Mouse (Mus musculus) small intestine, adult 2 months (tissue): ENCODE data around the gene Kctd8. TPM values are rescaled to one million over a fixed set of nuclear protein-coding genes. Genes with fewer than 3 reads are reported as not detected.
A peak's percentile ranks its signal among the peaks of the same experiment; 100 is the strongest.

Source experiments
- H3K27ac ChIP-seq: fragments of 200-500 bp; 2 replicates; pipeline ENCODE4 v1.5.1; 2012; ENCODE audit warnings: low read depth, low read length, control low read depth, inconsistent platforms; ENCODE audit not compliant: insufficient read depth
- H3K27me3 ChIP-seq: fragments of 200-500 bp; 2 replicates; pipeline ENCODE4 v1.6.1; 2012; ENCODE audit warnings: mild to moderate bottlenecking, moderate library complexity, low read length, inconsistent platforms; ENCODE audit not compliant: control insufficient read depth, insufficient read depth
- H3K36me3 ChIP-seq: fragments of 200-500 bp; 2 replicates; pipeline ENCODE4 v1.6.1; 2012; ENCODE audit warnings: mild to moderate bottlenecking, low read length, control low read depth, inconsistent platforms; ENCODE audit not compliant: control insufficient read depth, insufficient read depth
- H3K4me1 ChIP-seq: fragments of 200-500 bp; 2 replicates; pipeline ENCODE4 v1.6.1; 2012; ENCODE audit warnings: low read length, inconsistent platforms, mixed read lengths; ENCODE audit not compliant: control insufficient read depth, insufficient read depth, insufficient read length
- H3K4me3 ChIP-seq: fragments of 200-500 bp; 2 replicates; pipeline ENCODE4 v1.5.1; 2012; ENCODE audit warnings: low read depth, mild to moderate bottlenecking, control low read depth, inconsistent platforms, low read length, moderate library complexity
- CTCF ChIP-seq: fragments of 200-500 bp; IDR thresholded peaks from 2 replicates; pipeline ENCODE4 v1.5.1; 2012; ENCODE audit warnings: low read depth, mild to moderate bottlenecking, control low read depth, inconsistent platforms, low read length, moderate library complexity, mixed read lengths; ENCODE audit not compliant: insufficient replicate concordance, insufficient read length; ENCODE audit errors: extremely low read depth
- POLR2A ChIP-seq: fragments of 200-500 bp; IDR thresholded peaks from 2 replicates; pipeline ENCODE4 v1.6.1; 2012; ENCODE audit warnings: low read depth, mild to moderate bottlenecking, control low read depth, inconsistent platforms, low read length, moderate library complexity
- WGBS: fragments of 180-500 bp; shearing (Covaris S2); methylation state at CpG from one replicate; pipeline ENCODE4 v1.1.7; 2018; 5-methylcytosine and 5-hydroxymethylcytosine counted together
- polyA plus RNA-seq: library from polyadenylated mRNA; depleted of rRNA; stranded (reverse); fragments of >200 nt; gene quantifications from 2 replicates; pipeline ENCODE4 v1.2.3, GENCODE M21; 2012; rRNA removed

The Kctd8 gene
- polyA plus RNA-seq, result 0.27 TPM in 1 of 2 replicates, not detected in the other

DNA sequence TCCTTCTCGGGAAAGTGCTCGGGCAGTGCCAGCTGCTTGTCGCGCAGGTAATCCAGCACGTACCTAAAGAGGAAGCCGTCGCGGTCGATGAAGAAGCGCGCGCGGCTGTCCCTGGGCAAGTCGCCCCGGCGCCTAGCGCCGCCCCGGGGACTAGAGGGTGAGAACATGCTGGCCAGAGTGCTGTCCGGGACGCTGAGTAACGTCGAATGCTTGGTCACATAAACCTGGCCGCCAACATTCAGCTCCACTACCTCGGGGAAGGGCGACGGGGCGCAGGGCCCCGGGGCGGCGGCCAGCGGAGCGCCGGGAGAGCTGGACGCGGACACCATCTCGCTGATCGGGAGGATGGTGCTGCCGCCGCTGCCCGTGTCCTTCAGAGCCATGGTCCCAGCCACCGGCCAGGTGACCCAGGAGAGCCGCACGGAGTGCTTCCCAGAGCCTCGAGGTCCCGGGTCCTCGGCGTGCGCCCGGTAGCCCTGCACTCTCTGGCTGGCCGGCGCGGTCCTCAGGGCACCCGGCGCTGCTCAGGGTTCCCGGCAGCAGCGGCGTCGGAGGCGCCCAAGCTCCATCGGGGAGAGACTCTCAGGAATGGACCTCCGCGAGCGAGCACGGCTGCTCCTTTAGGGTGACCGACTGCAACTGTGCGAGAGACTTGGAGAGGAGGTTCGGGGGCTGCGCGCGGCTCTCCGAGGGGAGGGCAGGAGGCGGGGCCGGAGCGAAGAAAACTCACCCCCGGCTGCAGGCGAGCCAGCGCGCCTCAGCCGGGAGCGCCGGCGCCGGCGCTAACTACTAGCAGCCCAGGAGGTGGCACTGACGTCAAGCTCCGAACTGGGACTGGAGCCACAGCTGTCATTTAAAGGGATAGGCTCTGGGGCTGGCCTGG, at the start of gene Kctd8:
Gene Kctd8 (minus strand): TSS at position 761 of the 883 bp plus-strand sequence.
- Histone ChIP-seq H3K27me3 (no peaks in the 10 kb centered on the region; the same call in 1 of the 2 replicates), H3K36me3 (no peaks in the 10 kb centered on the region), H3K27ac (no peak within 1 kb of the TSS), H3K4me3 (peak within 1 kb of the TSS; percentile 4), H3K4me1 (no peaks in the 10 kb centered on the region)
- WGBS, result 1% methylated on average over 87 of the region's 87 CpGs
- TF ChIP-seq POLR2A, result no peak
- TF ChIP-seq CTCF, result no peak

DNA sequence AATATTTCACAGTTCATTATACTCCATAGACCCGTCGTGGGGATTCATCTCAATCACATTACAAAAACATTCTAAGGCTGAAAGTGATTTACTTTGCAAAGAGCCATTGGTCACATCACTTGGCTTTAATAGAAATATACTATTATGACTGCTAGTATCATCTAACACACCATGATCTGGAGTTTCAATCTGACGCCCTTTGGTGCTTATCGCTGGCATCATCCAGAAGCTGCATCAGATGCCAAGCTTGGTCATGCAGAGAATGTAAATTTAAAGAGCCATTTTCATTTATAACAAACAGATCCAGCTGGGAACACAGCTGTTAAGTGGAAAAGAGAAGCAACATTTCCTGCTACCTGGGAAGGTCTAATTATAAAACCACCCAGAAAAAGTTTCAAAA, 37.6 kb upstream of the Kctd8 start:
- no peak for TF ChIP-seq CTCF
- no peak for TF ChIP-seq POLR2A
- Histone ChIP-seq H3K4me1 (no peaks in the 10 kb centered on the region), H3K27ac (no peak overlapping the region), H3K27me3 (no peaks in the 10 kb centered on the region), H3K4me3 (no peak overlapping the region), H3K36me3 (no peaks in the 10 kb centered on the region)
- 88% methylated on average over 4 of the region's 4 CpGs for WGBS

DNA sequence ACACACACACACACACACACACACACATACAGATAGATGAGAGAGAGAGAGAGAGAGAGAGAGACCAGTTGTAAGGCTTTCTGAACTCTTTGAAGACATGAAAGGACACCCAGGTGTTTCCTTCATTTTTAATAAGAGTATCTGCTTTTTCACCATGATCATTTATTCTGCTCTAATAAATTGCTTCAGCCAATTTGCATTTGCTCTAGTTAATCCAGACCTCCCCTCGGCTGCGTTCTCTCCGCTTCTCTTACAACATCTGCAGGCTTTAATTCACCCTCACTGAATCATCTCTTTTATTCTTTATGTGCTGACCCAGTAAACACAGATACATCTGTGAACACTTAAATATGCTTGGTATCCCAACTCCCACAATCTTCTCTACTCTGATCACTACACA, 9.1 kb upstream of the Kctd8 start:
- no peaks in the 10 kb centered on the region for H3K36me3 ChIP-seq
- no peak for TF ChIP-seq POLR2A
- no peak overlapping the region for H3K4me3 ChIP-seq
- no peak overlapping the region for H3K27ac ChIP-seq
- WGBS, result 81% methylated on average over 3 of the region's 3 CpGs
- H3K4me1 ChIP-seq, result no peaks in the 10 kb centered on the region
- no peaks in the 10 kb centered on the region for H3K27me3 ChIP-seq

DNA sequence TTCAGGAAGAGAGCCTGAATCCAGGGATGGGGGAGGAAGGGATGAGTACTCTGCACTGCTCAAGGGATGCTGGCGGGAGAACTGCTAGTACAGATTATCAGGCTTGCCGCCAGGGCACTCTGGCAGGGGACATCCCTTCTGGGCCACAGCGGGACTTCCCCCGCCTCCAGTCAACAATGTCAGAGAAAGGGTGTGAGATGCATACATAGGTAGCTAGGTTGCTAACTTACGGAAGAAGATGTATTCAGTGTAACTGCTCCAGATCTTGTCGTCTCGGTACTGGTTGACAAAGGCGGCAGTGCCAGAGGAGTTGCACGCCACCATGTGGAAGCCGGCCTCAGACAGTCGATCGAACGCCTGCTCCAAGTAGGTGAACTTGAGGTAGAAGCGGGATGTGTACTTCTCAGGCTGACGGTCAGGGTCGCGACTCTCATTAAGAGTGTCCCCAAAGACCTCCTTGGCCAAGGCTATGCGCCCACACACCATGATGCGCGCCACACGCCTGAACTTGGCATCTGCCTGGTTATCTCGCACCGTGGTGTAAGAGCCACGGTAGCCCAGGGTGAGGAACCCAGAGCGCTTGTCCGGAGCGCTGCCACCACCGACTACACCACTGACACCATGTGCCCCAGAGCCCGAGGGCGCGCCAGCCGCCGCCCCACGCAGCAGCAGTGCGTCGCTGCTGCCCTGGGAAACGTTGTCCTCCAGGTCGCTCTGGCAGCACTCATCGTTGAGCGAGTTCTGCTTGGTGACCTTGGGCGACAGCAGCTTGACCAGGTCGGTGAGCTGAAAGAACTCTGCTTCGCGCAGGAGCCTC, 1.2 kb downstream of the Kctd8 start:
- no peak for TF ChIP-seq POLR2A
- TF ChIP-seq CTCF, result no peak
- WGBS, result 4% methylated on average over 44 of the region's 44 CpGs
- Histone ChIP-seq H3K27ac (no peak overlapping the region), H3K4me1 (no peaks in the 10 kb centered on the region), H3K27me3 (no peaks in the 10 kb centered on the region; the same call in 1 of the 2 replicates), H3K4me3 (peak overlapping the region; percentile 4), H3K36me3 (no peaks in the 10 kb centered on the region)

DNA sequence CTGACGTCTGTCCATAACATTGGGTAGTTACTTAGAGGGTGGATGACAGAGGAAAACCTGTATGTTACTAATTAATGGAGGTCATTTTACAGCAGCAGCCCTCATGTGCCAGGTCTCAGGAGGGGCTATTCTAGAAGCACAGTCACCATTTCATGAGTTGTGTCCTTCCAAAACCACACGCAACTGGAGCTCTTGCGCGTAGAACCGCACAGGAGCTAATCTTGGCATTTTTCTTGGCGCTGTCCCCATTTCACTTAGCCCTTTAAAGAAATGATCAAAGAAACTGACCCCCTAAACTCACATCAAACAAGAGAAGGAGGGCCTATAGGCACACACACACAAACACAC, 1.9 kb downstream of the Kctd8 start:
- 70% methylated on average over 6 of the region's 6 CpGs for WGBS
- no peak overlapping the region for H3K27ac ChIP-seq
- H3K36me3 ChIP-seq, result no peaks in the 10 kb centered on the region
- no peak overlapping the region for H3K4me3 ChIP-seq
- no peaks in the 10 kb centered on the region; the same call in 1 of the 2 replicates for H3K27me3 ChIP-seq
- no peak for TF ChIP-seq CTCF
- TF ChIP-seq POLR2A, result no peak
- no peaks in the 10 kb centered on the region for H3K4me1 ChIP-seq

DNA sequence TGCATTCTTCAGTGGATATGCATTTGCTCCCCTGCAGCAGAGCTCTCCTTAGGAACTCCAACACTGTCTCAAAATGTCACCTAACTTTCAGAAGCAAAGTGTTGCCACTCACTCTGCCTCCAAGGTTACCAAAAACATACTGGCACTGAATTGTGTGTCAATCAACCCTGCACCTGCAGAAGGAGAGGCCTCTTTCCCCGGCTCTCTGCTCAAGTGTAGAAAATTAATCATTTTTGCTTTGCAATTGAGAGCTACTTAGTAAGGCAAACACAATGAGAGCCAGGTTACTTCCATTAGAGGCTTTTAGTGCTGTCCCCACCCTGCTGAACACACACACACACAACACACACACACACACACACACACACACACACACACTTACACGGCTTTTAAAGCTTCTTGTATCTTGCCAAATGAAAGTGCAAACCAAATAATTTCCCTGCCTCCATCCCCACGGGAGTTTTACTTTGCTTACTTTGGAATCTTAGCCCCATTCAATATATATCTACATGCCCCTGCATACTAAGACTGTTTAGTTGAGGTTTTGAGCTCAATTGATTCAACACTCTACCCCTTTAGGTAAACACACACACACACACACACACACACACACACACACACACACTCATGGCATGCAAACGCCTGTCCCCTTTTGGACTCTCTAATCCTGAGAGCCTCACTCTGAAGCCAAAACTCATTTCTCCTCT, 2.4 kb downstream of the Kctd8 start:
- no peak overlapping the region for H3K27ac ChIP-seq
- 23% methylated on average over 4 of the region's 4 CpGs for WGBS
- no peak overlapping the region for H3K4me3 ChIP-seq
- H3K27me3 ChIP-seq, result no peaks in the 10 kb centered on the region; the same call in 1 of the 2 replicates
- TF ChIP-seq POLR2A (no peak), CTCF (no peak)
- no peaks in the 10 kb centered on the region for H3K36me3 ChIP-seq
- H3K4me1 ChIP-seq, result no peaks in the 10 kb centered on the region
